Mouse (Mus musculus): Measurements from ENCODE around the gene Hspa13.
A peak's percentile ranks its signal among the peaks of the same experiment; 100 is the strongest.

Gene Hspa13

DNA sequence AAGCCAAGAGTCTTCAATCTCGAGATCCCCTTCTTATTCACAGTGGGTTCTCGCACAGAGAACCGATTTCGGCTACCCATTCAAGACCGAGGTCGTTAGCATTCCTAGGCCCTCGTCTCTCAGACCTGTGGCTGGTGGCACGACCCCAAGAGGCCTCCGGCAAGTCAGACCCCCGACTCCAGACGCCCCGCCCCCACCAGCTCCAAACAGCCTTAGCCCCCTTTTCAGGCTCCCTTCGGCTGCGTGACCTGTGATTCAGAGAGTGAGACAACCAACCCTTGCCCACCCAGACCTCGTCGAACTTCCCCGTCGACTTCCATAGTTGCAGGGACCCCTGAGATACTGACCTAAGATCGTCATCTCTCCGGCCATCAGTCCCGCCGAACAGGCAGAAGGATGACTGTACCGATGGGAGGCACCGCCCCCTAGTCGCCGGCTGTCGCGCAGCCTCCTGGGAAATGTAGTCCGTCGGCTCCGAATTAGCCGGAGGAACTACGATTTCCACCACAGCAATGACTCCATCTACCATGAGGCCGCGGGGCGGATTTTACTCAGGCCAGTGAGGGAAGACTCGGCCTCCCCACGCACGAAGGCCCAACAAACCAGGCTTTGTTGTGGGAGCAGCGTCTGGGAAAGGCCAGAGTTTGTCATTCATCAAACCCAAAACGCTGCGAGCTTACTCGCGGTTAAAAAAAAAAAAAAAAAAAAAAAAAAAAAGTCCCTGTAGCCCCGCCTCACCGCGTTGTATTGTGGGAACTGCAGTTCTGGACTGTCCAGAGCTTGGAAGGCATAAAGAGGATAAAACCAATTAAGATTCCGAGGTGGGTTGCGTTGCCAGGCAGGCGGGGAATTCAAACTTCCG lies at the start of gene Hspa13:
TSS of gene Hspa13 (minus strand) at position 717 of the 862 bp plus-strand sequence.
- DNase-seq (ENCODE audit: low spot score), result peak; percentile 80

DNA sequence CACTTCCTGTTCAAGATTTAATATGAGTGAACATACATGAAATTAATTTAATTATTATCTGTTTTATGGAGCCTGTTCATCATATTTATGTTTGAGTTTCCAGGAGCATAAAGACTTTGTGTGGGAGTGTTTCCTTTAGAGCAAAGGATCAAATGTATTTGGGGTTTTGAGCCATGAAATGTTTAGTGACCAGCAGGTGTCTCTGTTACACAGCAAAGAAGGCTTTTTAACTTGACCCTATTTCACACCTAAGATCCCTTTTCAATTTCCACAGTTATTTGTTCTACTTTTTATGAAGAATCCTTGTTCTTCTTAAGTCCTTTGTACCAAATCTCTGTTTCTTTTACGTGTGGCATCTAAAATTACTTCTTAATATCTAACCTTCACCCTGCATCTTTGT lies 12.4 kb upstream of the Hspa13 start:
- no peak for DNase-seq (ENCODE audit: low spot score)

DNA sequence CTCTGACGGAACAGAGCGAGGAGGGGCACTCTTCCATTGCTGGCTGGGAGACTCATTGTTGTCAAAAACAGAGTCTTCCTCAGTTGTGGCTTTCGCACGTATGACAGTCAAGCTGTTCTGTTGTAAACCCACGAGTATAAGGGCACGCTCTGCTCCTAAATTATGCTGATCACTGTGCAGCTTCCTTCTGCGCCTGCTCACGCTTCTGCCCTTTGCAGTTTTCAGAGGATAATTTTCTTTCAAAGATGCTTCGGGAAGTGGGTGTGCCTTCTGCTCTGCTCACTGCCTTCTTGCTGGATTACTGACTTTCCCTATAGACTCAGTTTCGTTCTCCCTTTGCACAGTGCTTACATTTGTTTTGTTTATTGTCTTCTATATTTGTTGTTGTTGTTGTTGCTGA lies 6.3 kb upstream of the Hspa13 start:
- no peak for DNase-seq (ENCODE audit: low spot score)

DNA sequence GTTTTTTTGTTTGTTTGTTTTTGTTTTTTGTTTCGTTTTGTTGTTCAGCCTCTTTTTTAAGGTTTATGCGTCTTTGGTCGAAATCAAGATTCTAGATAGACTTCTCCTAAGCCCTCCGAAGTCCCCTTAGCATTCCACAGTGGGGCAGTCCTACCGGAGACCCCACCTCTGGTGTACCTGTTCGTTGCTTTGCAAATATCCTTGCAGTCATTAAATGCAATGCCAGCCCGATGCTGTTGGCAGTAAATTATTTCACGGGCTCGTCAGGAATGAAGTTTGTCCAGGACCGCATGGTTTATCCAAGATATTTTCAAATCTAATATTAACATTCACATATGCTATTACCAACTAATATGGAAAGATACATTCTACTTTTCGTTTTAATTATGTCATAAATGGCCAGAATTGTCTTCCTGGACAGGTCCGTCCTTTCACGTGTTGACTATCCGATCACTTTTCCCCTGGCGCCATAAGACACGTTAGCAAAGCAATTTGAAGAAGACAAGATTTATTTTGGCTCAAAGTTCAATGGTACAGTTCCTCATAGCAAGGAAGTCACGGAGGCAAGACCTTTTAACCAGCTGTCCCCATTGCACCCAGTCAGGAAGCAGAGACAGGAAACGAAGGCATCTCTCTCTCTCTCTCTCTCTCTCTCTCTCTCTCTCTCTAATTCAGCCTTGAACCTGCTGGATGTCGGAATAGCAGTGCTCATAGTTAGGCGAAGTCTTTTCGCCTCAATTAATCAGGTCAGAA lies 522 bp upstream of the Hspa13 start:
- DNase-seq (ENCODE audit: low spot score), result peak; percentile 4

DNA sequence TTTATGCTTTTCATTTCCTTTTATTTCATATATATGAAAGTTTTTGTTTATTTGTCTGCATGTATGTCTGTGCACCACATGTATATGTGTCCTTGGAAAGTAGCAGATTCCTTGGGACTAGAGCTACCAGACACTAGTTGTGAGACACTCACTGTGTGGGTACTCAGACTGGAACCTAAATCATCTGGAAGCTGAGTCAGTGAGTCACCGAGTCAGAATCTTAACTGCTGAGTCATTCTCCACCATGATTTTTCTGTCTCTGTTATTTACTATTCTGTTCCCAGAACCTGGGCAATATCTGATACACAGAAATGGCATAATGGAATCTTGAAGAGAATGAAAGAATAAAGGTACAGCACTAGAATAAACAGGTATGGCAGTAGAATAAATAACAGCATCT lies 14.0 kb downstream of the Hspa13 start:
- DNase-seq (ENCODE audit: low spot score), result no peak

DNA sequence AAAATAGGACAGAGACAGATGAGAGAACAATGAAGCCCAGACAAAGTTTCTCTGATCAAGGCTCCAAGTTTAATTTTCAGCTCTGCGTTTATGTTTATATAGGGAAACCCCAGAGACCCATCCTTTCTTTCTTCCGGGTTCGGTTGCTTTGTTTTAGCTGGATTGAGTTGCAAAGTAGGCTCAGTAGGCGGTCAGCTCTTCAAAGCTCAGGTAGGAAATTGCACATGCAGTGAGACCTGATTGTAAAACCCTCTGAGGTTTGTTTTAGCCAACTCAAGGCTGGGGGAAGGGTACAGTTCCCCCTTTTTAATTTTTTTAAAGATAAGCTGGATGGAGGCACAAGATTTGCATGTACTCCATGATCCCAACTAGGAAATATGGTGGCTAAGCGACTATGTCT lies 16.8 kb downstream of the Hspa13 start:
- no peak for DNase-seq (ENCODE audit: low spot score)

DNA sequence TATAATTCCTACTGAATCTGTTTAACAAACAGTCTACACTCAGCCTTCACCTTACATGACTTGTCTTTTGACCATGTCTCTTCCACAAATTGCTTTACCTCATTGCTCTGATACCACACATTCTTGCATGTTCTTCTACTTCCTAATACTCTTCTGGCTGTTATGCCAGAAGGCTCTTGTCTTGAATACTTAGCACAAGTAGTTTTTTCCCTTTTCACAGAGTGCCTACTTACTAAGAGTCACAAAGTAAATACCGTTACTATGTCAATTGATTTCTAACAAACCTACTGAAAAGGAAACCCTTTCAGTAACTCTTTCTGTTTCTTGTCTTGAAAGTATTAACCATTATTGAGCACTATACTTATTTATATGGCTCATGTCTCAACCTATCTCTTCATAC lies 18.0 kb downstream of the Hspa13 start:
- DNase-seq (ENCODE audit: low spot score), result no peak

DNA sequence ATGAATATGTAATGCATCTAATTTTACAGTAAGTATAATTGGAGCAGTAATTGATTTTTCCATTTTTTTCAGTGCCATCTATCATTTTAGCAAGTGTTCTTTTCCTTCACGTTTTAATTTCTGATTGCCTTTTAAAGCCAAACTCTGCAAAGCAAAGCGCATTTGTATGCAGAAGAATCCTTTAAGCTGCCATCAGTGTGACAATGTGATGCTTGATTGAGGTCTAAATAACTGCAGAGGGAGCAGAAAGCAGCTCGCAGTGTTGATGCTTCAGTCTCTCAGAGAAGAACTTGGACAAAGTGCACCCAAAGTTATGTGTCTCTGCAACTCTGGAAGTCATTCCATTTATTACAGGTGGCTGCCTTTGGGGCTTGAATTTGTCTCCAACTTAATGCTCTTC lies 22.9 kb downstream of the Hspa13 start:
- DNase-seq (ENCODE audit: low spot score), result no peak

DNA sequence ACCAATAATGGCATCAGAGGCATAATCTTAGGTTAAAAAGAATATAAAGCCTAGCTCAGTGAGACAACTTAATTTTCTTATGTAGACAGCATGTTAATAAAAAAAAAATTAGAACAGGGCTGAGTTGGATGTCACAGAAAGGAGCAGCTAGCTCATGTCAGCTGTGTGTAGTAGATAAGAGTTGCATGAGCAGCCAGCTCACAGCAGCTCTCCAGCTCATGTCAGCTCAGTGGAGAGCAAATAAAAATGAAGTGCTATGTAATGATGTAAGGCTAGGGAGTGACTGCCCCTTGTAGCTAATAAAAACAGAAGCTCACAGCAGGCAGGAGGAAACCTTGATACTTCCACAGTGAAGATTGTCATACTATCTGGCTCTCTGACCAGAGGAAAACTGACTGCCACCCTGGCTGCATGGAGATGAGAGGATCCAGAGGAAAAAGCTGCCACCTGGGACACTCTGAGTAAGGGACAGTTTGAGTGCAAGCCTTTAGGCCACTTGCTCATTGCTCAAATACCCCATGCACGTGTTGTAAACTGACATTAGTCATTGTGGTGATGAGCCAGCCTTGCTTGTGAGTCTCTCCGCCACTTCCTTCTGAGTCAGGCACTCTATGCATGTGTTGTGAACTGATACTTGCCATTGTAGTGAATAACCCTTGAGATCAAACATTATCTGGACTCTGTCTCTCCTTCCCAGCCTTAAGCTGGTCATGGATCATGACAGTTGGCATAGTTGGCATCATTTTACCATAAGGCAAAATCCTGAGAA lies 49.3 kb downstream of the Hspa13 start:
- DNase-seq (ENCODE audit: low spot score), result no peak

DNA sequence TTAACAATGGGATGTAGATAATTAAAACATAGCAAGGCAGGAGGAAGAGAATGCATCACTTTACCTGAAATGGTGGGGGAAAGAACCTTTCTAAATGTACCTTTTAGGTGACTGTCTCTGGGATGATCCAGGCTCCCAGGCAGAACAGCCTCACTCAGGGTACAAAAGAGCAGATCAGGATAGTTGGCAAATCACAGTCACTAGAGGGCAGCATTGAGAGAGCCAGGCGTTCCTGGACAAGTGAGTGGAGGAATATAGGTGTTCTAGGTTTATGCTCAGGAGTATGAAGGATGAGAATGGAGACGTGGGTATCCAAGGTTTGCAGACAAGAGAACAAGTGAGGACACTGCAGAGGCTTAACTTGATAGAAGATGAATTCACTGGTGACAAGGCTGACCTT lies 70.7 kb downstream of the Hspa13 start:
- no peak for DNase-seq (ENCODE audit: low spot score)

Measured in ovary, postnatal 10 days (tissue).